Mouse (Mus musculus) layer of hippocampus, adult 2 months (tissue): ENCODE data around the gene Casp4. TPM values are rescaled to one million over a fixed set of nuclear protein-coding genes. Genes with fewer than 3 reads are reported as not detected.

Experiments
- DNase-seq, 2 experiments: peaks; one replicate each; pipeline ENCODE4 v3.0.0; 2022; ENCODE audit warnings: low spot score in 2 of 2
- H3K27ac ChIP-seq: fragments of 200-600 bp; 2 replicates; pipeline ENCODE4 v1.8.1; 2022
- H3K4me3 ChIP-seq: fragments of 200-600 bp; 2 replicates; pipeline ENCODE4 v1.8.1; 2022; ENCODE audit warnings: mild to moderate bottlenecking
- CTCF ChIP-seq: fragments of 200-600 bp; conservative IDR thresholded peaks from 2 replicates; pipeline ENCODE4 v1.8.1; 2022; ENCODE audit warnings: antibody characterized with exemption, mild to moderate bottlenecking, moderate library complexity
- long read RNA-seq, 2 experiments: library from polyadenylated mRNA; stranded (forward); transcript quantifications; one replicate each; pipeline ENCODE4 v2.0.0; 2021; ENCODE audit warnings: borderline mapping rate in 2 of 2
- total RNA-seq, 2 experiments: library from RNA; stranded (reverse); gene quantifications; 2 replicates each; pipeline ENCODE4 v1.2.3; 2021

Gene Casp4
- total RNA-seq, result 1 to 10 TPM in 1 of 2 experiments, under 1 TPM in 1; 0.84 to 1.1 TPM
- long read RNA-seq, experiment 1, partial matches to known transcripts, result 0 of 1 reads
- long read RNA-seq, experiment 1, other reads (novel, unspliced or antisense), result 1 of 1 reads
- long read RNA-seq, experiment 2, result 0 reads

DNA sequence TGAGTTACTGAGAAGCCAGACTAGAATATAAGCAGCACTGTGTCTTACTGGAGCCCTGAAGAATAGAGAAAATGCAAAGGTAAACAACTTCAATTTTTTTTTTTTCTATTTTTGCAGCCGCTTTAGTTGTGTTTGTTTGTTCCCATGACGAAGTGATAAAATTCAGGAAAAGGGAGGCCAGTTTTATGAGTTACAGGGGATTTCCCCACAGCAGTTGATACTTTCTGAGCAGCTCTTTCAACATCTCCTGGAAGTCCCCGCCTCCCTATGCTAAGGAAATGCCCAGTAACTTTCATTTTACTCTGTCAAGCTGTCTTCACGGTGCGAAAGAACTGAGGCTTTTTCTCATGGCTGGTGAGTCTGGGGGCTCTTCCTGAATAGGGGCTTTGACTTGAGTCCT lies at the start of gene Casp4:
Gene Casp4, plus strand, starts transcription at position 268 of the 400 bp plus-strand sequence.
- no peak for DNase-seq
- no peak for TF ChIP-seq CTCF
- H3K4me3 ChIP-seq, result peak within 1 kb of the TSS; percentile 20; the same call in 1 of the 2 replicates
- no peak within 1 kb of the TSS for H3K27ac ChIP-seq

DNA sequence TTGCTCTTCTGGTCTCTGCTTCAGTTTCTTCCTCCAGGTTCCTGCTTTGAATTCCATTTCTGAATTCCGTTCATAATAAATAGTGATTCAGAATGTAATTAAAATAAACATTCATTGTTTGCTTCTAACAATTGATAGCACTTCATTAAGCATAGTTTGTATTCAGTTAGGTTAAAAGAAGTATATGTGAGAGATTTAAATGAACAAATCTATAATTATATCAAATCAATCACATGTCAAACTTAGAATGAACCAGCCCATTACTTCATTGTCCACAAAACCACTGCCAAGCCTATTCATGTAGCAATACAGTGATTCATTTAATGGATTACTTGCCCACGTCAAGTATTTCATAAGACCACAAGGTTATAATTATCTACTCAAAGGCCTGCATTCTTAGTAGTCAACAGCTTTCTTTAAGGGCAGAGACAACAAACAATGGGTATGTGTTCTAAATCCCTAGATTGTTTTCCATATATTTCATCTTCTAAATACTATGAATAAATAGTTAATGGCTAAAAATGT lies 44.6 kb upstream of the Casp4 start:
- Histone ChIP-seq H3K4me3 (no peak overlapping the region), H3K27ac (no peak overlapping the region)
- no peak for TF ChIP-seq CTCF
- no peak for DNase-seq

DNA sequence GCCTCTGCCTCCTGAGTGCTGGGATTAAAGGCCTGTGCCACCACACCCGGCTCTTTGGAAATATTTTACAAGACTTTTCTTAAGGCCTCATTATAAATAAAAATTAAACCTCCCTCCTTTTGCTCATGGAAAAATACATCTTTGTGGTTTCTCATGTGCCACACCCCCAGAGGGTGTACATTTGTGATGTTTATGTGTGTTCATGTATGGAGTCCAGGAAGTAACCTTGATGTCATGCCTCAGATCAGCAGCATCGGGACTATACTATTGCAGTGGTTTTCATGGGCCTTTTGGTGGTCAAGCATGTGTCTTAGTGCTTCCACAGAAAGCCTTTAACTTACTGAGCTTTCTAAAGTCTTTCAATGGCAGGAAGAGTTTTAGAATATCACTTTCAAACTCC lies 38.4 kb upstream of the Casp4 start:
- no peak for TF ChIP-seq CTCF
- H3K4me3 ChIP-seq, result no peak overlapping the region
- no peak for DNase-seq
- no peak overlapping the region for H3K27ac ChIP-seq

DNA sequence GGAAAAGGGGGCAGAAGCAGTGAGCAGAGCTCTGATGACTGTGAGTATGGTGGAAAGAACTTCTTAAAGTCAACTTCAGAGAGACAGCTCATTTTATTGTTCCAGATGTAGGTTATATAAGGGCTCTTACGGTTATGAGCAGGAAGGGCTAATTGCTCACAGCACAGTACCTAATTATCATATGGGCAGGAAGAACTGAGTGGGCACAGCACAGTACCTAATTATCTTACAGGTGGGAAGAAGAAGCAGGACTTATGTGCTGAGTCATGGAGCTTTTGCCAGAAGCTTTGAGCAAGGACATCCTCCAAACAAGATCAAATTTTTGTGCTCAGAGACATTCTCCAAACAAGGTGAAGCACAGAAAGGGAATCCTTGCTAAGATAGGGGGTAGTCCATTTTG lies 37.7 kb upstream of the Casp4 start:
- TF ChIP-seq CTCF, result no peak
- no peak overlapping the region for H3K27ac ChIP-seq
- DNase-seq, result no peak
- no peak overlapping the region for H3K4me3 ChIP-seq

DNA sequence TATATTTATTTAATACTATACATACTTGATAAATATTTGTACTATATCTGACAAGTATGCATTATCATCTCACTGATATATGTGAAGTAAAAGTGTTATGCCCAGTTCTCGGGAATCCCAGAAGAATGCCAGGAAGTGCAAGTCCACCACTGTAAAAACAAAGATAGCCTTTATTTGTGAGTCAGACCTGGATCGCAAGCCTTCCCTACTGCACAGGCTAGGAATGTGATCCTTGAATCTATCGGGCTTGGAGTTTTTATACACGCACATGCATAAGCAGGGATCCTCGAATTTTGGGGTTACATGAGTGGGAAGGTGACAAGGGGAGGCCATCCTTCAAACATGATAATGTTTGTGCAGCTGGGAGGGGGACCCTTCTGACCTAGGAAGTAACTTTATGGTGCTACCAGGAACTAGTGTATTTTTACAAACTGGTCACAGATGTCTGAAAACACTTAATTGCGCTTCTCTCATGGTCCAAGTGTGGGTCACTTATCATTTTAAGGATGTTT lies 37.2 kb upstream of the Casp4 start:
- no peak for TF ChIP-seq CTCF
- Histone ChIP-seq H3K27ac (no peak overlapping the region), H3K4me3 (no peak overlapping the region)
- DNase-seq, result no peak

DNA sequence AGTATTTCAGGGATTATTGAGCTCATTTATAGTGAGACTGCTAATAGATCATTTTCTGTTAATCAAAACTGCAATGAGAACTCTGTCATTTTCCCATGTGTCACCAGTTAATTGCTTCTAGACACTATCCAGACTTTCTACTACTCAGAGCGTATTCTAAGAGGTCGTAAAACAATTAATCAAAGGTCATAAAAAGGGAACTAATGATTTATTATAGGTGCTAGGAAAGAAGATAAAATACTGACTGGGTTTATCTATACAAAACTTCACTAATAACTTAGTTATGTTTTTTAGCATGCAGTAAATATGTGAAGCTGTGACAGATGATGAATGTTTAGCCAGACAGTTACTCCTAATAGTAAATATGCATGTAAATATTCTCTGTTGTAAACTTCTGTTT lies 22.6 kb upstream of the Casp4 start:
- no peak for DNase-seq
- H3K27ac ChIP-seq, result no peak overlapping the region
- TF ChIP-seq CTCF, result no peak
- no peak overlapping the region for H3K4me3 ChIP-seq

DNA sequence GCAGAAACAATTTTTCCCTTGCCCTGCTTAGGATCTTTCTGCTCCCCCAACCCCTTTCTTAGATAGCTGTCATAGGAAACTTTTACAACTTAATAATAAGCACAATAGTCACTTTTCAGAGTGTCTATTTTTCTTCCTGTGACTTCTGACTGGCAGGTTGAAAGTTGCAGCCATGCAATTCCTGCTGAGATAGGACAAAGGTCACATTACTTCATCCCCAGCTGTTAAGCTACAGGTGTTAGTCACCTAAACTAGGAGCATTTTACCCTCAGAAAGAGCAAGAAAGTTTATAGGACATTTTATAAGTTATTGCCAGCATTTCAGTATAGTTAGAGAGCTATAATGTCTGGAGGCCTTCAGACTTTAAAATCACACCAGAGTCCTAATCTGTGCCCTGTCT lies 22.0 kb upstream of the Casp4 start:
- H3K4me3 ChIP-seq, result no peak overlapping the region
- TF ChIP-seq CTCF, result no peak
- DNase-seq, result no peak
- H3K27ac ChIP-seq, result no peak overlapping the region

DNA sequence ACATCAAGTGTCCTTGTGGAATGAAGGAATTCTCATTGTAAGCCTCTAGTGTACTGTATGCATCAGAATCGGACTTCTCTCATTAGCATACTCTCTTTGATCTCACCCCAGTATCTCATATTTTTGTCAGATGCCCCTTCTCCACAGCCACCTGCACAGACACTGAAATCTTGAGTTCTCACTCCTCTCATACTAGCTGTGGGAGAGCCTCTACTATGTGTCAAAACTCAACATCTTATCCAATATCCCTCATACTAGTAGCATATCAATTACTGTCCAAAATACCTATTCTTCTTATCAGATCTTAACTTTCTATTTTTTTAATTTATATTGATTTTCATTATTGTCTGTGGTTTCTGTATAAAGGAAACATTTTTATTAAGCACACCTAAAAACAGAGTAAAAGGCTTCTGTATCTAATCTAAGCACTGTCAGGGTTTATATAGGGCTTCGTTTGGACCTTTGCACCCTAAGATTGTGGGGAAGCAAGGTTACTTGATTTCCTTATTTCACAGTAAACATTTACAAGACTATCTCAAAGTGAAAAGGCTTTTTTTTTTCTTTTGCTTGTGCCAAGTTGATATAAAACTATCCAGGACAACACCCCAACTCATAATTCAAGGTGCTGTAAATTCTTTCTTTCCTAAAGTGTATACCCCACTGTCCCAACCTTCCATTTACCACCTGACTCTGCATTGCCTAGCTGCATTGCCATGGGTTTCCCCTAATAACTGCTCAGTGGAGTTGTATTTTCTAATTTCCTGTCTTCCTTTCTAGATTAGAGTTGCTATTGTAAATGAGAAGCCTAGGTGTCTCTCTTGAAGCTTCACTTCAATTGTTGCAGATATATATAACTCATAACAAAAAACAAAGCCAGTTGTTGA lies 12.0 kb upstream of the Casp4 start:
- no peak overlapping the region for H3K27ac ChIP-seq
- DNase-seq, result no peak
- H3K4me3 ChIP-seq, result no peak overlapping the region
- TF ChIP-seq CTCF, result no peak

DNA sequence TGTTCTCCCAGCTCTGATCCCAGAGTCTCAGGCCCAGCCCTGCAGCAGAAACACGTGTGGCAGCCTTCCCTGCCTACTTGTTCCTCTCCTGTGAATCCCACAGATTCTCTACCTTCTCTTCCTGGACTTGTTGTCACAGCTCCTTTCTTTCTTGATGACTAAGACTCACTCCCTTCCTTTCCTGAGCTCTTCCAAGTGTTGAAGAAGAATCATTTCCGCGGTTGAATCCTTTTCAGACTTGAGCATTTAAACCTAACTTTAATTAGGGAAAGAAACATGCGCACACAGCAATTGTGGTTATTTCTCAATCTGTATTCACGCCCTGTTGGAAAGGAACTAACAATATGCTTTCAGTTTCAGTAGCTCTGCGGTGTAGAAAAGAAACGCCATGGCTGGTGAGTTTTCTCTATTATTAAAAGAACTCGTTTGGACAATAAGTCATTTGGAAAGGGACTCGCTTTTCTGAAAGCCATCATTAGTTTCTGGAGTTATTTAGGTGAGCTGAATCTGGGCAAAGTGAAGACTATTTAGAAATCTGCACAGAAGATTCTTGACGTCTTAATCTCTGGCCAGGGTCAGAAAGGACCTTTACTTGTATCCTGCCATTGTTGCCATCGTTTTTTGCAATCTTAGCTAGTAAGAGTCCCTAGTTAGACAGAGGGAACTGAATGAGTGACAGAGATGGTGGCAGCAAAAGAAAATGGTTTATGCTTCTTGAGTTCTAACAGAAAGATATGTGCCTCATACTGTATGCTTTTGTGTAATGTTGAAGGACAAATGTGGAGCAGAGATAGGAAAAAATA lies 10.1 kb upstream of the Casp4 start, which contains the start of gene Casp1:
Gene Casp1, plus strand, starts transcription at position 189 of the 803 bp plus-strand sequence.
- no peak for TF ChIP-seq CTCF
- Histone ChIP-seq H3K4me3 (peak within 1 kb of the TSS; percentile 19), H3K27ac (no peak within 1 kb of the TSS)
- DNase-seq, result no peak

DNA sequence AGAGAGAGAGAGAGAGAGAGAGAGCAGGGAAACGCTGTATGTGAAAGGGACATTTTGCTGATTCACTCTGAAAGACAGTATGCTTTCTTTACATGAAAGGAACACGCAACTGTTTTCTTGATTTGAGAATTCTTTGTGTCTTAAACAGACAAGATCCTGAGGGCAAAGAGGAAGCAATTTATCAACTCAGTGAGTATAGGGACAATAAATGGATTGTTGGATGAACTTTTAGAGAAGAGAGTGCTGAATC lies 9.6 kb upstream of the Casp4 start:
- no peak overlapping the region for H3K4me3 ChIP-seq
- TF ChIP-seq CTCF, result no peak
- no peak for DNase-seq

DNA sequence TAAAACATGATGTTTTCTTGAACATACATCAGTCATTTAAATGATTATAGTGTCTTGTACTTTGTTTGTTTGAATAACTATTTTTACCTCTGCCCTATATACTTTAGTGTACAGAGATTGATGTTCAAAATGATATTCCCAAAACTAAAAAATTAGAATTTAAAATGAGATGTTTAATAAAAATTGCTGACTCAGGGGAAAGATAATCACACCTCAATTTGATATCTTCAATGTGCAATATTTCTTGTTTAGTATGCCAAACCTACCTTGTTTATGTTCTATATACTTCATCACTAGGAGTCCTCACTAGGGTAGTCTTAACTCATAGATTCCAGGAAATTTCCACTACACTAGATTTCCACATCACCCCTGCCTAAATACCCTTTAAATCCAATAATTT lies 1.5 kb downstream of the Casp4 start:
- no peak overlapping the region for H3K27ac ChIP-seq
- TF ChIP-seq CTCF, result no peak
- H3K4me3 ChIP-seq, result no peak overlapping the region
- no peak for DNase-seq

More for the DNA sequence above, 9.6 kb upstream of the Casp4 start:
- no peak overlapping the region for H3K27ac ChIP-seq

DNA sequence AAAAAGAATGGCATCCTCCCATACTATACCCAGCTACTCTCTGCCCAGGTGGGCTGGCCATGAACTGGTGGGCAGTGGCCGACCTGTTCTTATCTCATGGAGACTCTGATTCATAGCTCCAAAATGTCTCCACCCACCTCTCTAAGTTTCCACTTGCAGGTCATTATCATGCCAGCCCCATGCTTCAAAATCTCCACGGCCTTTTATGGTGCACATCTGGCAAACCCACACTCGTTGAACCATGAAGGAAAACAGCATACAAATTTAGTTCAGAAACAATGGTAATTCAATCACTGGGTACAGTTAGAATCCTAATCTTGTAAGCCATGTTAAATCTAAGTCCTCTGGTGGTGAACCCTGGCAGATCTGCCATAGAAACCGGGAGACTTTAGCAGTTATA lies 2.8 kb downstream of the Casp4 start:
- TF ChIP-seq CTCF, result no peak
- Histone ChIP-seq H3K27ac (no peak overlapping the region), H3K4me3 (no peak overlapping the region)
- no peak for DNase-seq

DNA sequence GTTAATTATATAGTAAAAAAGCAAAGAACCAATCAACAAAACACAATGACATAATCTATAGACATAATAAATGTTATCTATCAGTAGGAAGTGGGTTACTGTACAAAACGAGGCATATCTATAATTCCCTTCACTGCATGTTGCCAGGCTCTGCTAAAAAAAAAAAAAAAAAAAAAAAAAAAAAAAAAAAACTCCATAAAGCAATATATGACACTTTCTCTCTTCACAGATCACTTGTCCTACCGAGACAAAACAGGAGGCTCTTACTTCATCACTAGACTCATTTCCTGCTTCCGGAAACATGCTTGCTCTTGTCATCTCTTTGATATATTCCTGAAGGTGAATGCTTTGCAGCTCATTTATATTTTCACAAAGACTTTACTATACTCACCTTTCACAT lies 19.6 kb downstream of the Casp4 start:
- H3K27ac ChIP-seq, result no peak overlapping the region
- no peak for TF ChIP-seq CTCF

More for the DNA sequence above, 19.6 kb downstream of the Casp4 start:
- no peak overlapping the region for H3K4me3 ChIP-seq
- DNase-seq, result no peak
